Mouse (Mus musculus): ENCODE data around the gene Cdh12. TPM values are rescaled to one million over a fixed set of nuclear protein-coding genes. Genes with fewer than 3 reads are reported as not detected.

Gene Cdh12
- polyA plus RNA-seq, 1 experiment from 2014 or later, result 0.27 TPM

DNA sequence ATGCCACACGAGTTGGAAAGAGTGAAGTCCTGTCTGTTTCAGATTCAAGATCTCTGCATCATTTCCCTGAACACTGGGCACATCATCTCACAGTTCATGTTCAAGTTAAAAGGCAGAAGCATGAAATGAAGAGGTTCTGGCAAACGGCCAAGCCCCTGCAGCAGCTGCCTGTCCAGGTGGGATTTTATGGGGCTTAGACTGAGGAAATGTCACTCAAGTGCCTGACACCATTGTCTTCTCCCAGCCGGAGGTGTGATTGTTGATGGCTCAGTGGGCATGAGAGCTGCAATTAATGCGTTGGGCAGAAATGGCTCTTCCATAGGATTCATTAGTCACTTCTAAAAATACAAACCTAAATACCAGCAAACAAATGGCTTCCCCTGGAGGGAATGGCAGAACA, 347.9 kb downstream of the Cdh12 start:
- 0 out of 2 replicates have a peak, but pooled peaks cover 3% of the 10 kb centered on the region for H3K4me1 ChIP-seq
- H3K27me3 ChIP-seq (ENCODE audit: low read depth, poor library complexity, severe bottlenecking), result no peaks in the 10 kb centered on the region
- H3K9me3 ChIP-seq (replicated peaks), result no peaks in the 10 kb centered on the region
- no peak overlapping the region for H3K4me3 ChIP-seq
- no peak for DNase-seq (ENCODE audit: low spot score)
- 52% methylated on average over 4 of the region's 4 CpGs for WGBS
- H3K36me3 ChIP-seq, result no peaks in the 10 kb centered on the region
- H3K27ac ChIP-seq (replicated peaks), result no peak overlapping the region

DNA sequence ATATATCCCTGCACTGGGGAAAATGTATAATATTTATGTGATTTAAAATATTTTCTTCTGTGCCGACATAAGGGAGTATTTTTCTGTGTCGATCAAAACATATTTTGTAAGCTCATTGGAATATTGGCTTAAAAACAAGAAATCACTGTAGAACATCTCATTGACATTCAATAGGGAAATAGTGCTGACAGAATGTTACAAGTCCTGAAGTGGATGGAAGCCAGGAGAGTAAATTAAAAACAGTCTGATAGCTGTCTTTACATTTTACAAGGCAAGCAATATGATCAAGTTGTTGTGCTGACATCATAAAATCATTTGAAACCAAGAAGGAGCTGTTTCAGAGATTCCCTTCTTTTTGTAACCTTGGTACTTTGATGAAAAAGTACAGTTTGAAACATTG, 349.5 kb downstream of the Cdh12 start:
- Histone ChIP-seq H3K4me1 (0 out of 2 replicates have a peak, but pooled peaks cover 3% of the 10 kb centered on the region), H3K9me3 (replicated peaks) (no peaks in the 10 kb centered on the region), H3K36me3 (no peaks in the 10 kb centered on the region), H3K27me3 (ENCODE audit: low read depth, poor library complexity, severe bottlenecking) (no peaks in the 10 kb centered on the region), H3K4me3 (no peak overlapping the region), H3K27ac (replicated peaks) (no peak overlapping the region)
- WGBS, result 92% methylated on average over 2 of the region's 2 CpGs
- no peak for DNase-seq (ENCODE audit: low spot score)

DNA sequence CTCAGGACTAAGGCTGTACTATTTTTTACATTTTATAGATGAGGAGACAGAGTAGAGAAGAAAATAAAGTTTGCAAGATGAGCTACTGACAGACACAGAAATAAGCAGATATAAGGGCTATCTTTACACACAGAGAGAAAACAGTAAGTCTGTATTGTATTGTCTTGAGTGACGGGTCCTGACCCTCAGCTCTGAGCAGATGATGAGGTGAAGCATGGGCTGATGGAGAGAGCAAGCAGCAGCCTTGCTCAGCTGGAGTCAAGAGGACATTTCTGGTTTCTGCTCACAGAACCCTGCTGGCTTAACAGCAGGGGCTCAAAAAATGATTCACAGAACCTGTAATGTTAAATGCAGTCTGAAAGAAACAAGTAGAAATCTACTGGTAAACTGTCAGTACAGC, 386.8 kb downstream of the Cdh12 start:
- no peaks in the 10 kb centered on the region for H3K27me3 ChIP-seq (ENCODE audit: low read depth, poor library complexity, severe bottlenecking)
- 84% methylated on average over 1 of the region's 1 CpGs for WGBS
- no peaks in the 10 kb centered on the region for H3K9me3 ChIP-seq (replicated peaks)
- H3K36me3 ChIP-seq, result no peaks in the 10 kb centered on the region
- no peak for DNase-seq (ENCODE audit: low spot score)
- H3K4me3 ChIP-seq, result no peak overlapping the region
- H3K4me1 ChIP-seq, result no peaks in the 10 kb centered on the region
- H3K27ac ChIP-seq (replicated peaks), result no peak overlapping the region

- no peak overlapping the region for H3K4me3 ChIP-seq
- no peaks in the 10 kb centered on the region for H3K36me3 ChIP-seq
- no peaks in the 10 kb centered on the region for H3K27me3 ChIP-seq (ENCODE audit: low read depth, poor library complexity, severe bottlenecking)
- 81% methylated on average over 3 of the region's 3 CpGs for WGBS
- no peaks in the 10 kb centered on the region for H3K9me3 ChIP-seq (replicated peaks)
- no peak for DNase-seq (ENCODE audit: low spot score)
- H3K27ac ChIP-seq (replicated peaks), result no peak overlapping the region
- H3K4me1 ChIP-seq, result no peaks in the 10 kb centered on the region
These were observed 387.9 kb downstream of the Cdh12 start for GRCm38 (mm10) chr15:20836991-20837390.

- Histone ChIP-seq H3K27ac (replicated peaks) (no peak overlapping the region), H3K27me3 (ENCODE audit: low read depth, poor library complexity, severe bottlenecking) (no peaks in the 10 kb centered on the region), H3K36me3 (no peaks in the 10 kb centered on the region), H3K9me3 (replicated peaks) (no peaks in the 10 kb centered on the region), H3K4me1 (no peaks in the 10 kb centered on the region), H3K4me3 (no peak overlapping the region)
- WGBS, result 93% methylated on average over 5 of the region's 5 CpGs
- DNase-seq (ENCODE audit: low spot score), result no peak
These were observed 392.4 kb downstream of the Cdh12 start for GRCm38 (mm10) chr15:20841479-20841878.

- H3K27ac ChIP-seq (replicated peaks), result no peak overlapping the region
- H3K4me3 ChIP-seq, result no peak overlapping the region
- WGBS, result 77% methylated on average over 2 of the region's 2 CpGs
These were observed 414.0 kb downstream of the Cdh12 start for GRCm38 (mm10) chr15:20863076-20863475.

DNA sequence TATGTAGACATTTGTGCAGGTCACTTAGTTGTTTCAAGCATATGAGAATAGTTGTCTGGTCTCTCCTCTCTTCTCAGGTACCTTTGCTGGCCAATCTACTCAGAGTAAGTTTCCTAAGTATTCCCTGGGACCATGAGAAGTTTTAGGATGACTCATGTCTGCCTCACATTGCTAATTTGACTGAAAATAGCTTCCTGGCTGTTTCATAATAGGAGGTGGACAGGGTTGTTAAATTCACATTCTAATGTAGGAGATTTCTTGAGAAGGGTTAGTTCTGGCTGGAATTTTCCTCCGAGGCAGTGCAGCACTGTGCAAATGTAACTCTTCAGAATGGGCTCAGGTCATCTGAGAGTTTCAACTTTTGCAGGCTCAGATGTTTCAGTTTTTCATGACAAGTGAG, 423.5 kb downstream of the Cdh12 start:
- H3K36me3 ChIP-seq, result no peaks in the 10 kb centered on the region
- H3K4me1 ChIP-seq, result no peaks in the 10 kb centered on the region
- H3K27me3 ChIP-seq (ENCODE audit: low read depth, poor library complexity, severe bottlenecking), result no peaks in the 10 kb centered on the region
- no peak for DNase-seq (ENCODE audit: low spot score)
- WGBS, result 94% methylated on average over 1 of the region's 1 CpGs
- H3K27ac ChIP-seq (replicated peaks), result no peak overlapping the region
- no peaks in the 10 kb centered on the region for H3K9me3 ChIP-seq (replicated peaks)
- no peak overlapping the region for H3K4me3 ChIP-seq

More at GRCm38 (mm10) chr15:20863076-20863475, 414.0 kb downstream of the Cdh12 start:
- no peaks in the 10 kb centered on the region for H3K27me3 ChIP-seq (ENCODE audit: low read depth, poor library complexity, severe bottlenecking)
- DNase-seq (ENCODE audit: low spot score), result no peak
- no peaks in the 10 kb centered on the region for H3K4me1 ChIP-seq
- no peaks in the 10 kb centered on the region for H3K9me3 ChIP-seq (replicated peaks)
- no peaks in the 10 kb centered on the region for H3K36me3 ChIP-seq

DNA sequence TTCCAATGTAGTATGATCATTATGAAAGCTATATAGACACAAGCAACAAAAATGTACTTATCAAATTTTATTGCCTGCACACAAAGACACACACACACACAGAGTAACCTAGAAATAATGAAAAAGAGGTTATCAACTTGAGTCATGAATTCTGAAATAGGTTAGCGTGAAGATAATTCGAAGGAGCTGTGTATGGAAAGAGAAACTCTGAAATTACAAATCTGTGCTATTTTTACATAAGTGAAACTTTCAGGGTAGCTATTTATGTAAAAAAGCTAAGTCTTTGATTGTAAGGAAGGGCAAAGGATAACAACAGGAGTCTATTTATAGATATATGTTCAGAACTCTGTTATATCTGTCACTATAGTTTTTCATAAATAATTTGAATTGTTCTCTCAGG, 427.9 kb downstream of the Cdh12 start:
- Histone ChIP-seq H3K27ac (replicated peaks) (no peak overlapping the region), H3K4me3 (no peak overlapping the region), H3K9me3 (replicated peaks) (no peaks in the 10 kb centered on the region), H3K4me1 (no peaks in the 10 kb centered on the region), H3K36me3 (no peaks in the 10 kb centered on the region), H3K27me3 (ENCODE audit: low read depth, poor library complexity, severe bottlenecking) (no peaks in the 10 kb centered on the region)
- WGBS, result 95% methylated on average over 2 of the region's 2 CpGs
- no peak for DNase-seq (ENCODE audit: low spot score)

- 89% methylated on average over 3 of the region's 3 CpGs for WGBS
- Histone ChIP-seq H3K4me1 (no peaks in the 10 kb centered on the region), H3K4me3 (no peak overlapping the region), H3K36me3 (no peaks in the 10 kb centered on the region), H3K27ac (replicated peaks) (no peak overlapping the region), H3K9me3 (replicated peaks) (no peaks in the 10 kb centered on the region), H3K27me3 (ENCODE audit: low read depth, poor library complexity, severe bottlenecking) (no peaks in the 10 kb centered on the region)
- no peak for DNase-seq (ENCODE audit: low spot score)
These were observed 444.4 kb downstream of the Cdh12 start for GRCm38 (mm10) chr15:20893471-20893870.

DNA sequence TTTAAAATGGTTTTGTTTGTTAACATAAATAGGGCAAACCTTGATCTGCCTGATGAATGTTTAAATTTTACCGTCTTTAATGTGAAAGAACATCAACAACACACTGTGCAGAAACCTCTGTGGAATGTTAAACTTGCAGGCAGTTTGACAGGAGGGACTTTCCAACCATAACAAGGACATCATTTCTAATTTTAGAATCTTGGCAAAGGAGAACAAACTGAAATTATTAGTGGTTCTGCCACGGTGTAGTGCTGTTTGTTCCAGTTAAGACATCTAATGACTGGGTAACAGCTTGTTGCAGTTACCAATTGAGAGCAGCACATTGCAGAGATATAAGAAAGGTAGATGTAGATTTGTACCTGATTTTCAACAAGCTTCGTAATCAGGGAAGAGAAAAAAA, 453.5 kb downstream of the Cdh12 start:
- H3K27me3 ChIP-seq (ENCODE audit: low read depth, poor library complexity, severe bottlenecking), result no peaks in the 10 kb centered on the region
- H3K4me1 ChIP-seq, result no peaks in the 10 kb centered on the region
- H3K9me3 ChIP-seq (replicated peaks), result no peaks in the 10 kb centered on the region
- no peak overlapping the region for H3K4me3 ChIP-seq
- H3K27ac ChIP-seq (replicated peaks), result no peak overlapping the region
- H3K36me3 ChIP-seq, result no peaks in the 10 kb centered on the region
- no peak for DNase-seq (ENCODE audit: low spot score)
- 80% methylated on average over 3 of the region's 3 CpGs for WGBS

DNA sequence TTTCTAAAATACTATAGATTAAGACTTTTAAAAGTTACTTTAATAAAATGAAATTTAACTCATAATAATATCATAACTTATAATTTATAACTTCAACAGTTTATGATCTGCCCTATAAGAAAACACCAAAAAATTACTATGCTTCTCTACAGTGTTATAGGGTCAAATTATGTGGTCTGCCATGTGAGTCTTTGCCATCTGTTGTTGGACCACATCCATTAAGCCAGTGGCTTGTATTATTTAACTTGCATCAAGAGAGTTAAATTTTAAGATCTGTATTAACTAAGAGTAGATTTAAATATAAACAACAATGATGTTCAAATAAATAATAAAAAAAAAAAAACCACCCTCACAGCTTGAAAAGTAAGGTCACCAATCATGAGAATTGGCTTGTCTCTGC, 479.2 kb downstream of the Cdh12 start:
- Histone ChIP-seq H3K36me3 (no peaks in the 10 kb centered on the region), H3K4me3 (no peak overlapping the region), H3K27me3 (ENCODE audit: low read depth, poor library complexity, severe bottlenecking) (no peaks in the 10 kb centered on the region), H3K9me3 (replicated peaks) (no peaks in the 10 kb centered on the region), H3K27ac (replicated peaks) (no peak overlapping the region), H3K4me1 (no peaks in the 10 kb centered on the region)
- no peak for DNase-seq (ENCODE audit: low spot score)

DNA sequence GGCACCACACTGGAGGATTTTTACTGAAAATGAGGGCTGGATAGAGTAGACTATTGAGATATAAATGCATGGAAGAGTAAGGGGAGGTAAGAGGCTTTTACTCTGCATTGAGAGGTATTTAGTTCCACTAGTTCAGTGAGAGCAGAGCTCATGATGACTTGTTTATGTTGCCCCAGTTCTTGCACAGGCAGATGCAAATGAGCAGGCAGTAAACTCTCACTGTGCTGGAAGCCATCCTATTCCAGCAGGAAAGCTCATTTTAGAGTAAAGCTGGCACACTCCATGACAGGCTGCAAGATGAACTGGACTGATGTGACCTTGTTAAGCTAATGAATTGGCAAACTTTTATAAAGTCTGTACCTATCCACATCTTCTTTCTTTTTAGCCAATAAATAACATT, 494.9 kb downstream of the Cdh12 start:
- no peak for DNase-seq (ENCODE audit: low spot score)
- H3K36me3 ChIP-seq, result no peaks in the 10 kb centered on the region
- H3K27me3 ChIP-seq (ENCODE audit: low read depth, poor library complexity, severe bottlenecking), result no peaks in the 10 kb centered on the region
- no peak overlapping the region for H3K27ac ChIP-seq (replicated peaks)
- H3K4me3 ChIP-seq, result no peak overlapping the region
- H3K9me3 ChIP-seq (replicated peaks), result no peaks in the 10 kb centered on the region
- H3K4me1 ChIP-seq, result no peaks in the 10 kb centered on the region

- 43% methylated on average over 2 of the region's 2 CpGs for WGBS
- no peaks in the 10 kb centered on the region for H3K36me3 ChIP-seq
- no peak for DNase-seq (ENCODE audit: low spot score)
These were observed 518.4 kb downstream of the Cdh12 start for GRCm38 (mm10) chr15:20967463-20967862.

DNA sequence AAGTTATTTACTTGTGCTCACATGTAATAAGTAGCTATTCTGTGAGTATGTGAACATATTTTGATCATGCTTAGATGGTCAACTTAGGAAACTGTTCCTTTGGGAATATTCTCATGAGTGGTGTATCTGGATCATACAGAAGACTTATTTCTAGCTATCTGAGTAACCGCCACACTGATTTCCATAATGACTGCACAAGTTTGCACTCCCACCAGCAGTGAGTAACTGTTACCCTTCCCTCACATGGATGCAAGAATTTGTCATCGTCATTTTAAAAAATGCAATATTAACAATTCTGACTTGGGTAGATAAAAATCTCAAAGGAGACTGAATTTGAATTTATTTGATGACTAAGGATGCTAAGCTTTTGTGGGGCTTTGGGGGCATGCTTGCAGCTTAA, 522.0 kb downstream of the Cdh12 start:
- no peak overlapping the region for H3K4me3 ChIP-seq
- H3K4me1 ChIP-seq, result peaks cover 5% of the 10 kb centered on the region
- no peak overlapping the region for H3K27ac ChIP-seq (replicated peaks)
- DNase-seq (ENCODE audit: low spot score), result no peak
- WGBS, result 95% methylated on average over 2 of the region's 2 CpGs
- no peaks in the 10 kb centered on the region for H3K27me3 ChIP-seq (ENCODE audit: low read depth, poor library complexity, severe bottlenecking)
- no peaks in the 10 kb centered on the region for H3K36me3 ChIP-seq
- H3K9me3 ChIP-seq (replicated peaks), result no peaks in the 10 kb centered on the region

More at GRCm38 (mm10) chr15:20967463-20967862, 518.4 kb downstream of the Cdh12 start:
- Histone ChIP-seq H3K27me3 (ENCODE audit: low read depth, poor library complexity, severe bottlenecking) (no peaks in the 10 kb centered on the region), H3K9me3 (replicated peaks) (no peaks in the 10 kb centered on the region), H3K27ac (replicated peaks) (no peak overlapping the region), H3K4me1 (peaks cover 5% of the 10 kb centered on the region), H3K4me3 (no peak overlapping the region)
